In the genomic region with DNA sequence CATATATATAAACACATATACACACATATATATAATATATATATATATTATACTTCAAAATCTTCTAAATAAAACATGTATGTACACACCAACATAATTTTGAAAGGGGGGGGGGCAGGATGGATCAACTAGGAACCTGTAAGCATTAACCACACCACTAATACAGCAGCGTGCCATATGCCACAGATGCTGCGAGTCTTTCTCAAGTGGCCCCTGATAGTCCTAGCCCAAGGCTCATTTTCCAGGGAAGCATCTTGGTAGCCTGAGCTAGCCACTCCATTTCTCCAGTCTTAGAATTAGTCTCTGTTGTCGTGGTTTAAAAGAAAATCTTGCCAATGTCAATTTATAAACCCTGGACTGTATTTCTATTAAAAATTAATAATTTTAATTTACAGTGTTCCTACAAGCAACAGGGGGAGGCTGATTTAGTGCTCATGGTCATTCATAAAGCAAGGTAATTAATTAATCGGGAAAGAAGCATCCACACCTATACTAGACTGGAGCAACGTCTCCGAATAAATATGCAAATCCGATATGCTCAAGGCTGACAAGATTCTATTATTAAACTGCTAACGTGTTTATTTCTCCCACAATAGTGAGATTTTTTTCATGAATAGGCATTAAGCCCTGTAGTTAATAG, we compare ENCODE assay signal across 26 mouse cellular contexts. TPM values are rescaled to one million over a fixed set of nuclear protein-coding genes. Genes with fewer than 3 reads are reported as not detected.
DNase-seq lines count a peak whose midpoint lies in the region; ATAC-seq lines count a peak whose summit lies in the region.
"Had no signal": no experiment of that assay in that cellular context is flagged by ENCODE, and none has a peak within 500 bp of the region (broad histone marks: within the 10 kb centered on the region; RNA-seq: fewer than 3 reads in every experiment).

No protein-coding gene starts in this region.

- no peak for DNase-seq in neural tube, embryonic 11.5 days (ENCODE audit: low spot score)
- no peak for DNase-seq in neural tube, embryonic 10.5 days (ENCODE audit: extremely low spot score, low spot score)
- no peak for DNase-seq in cerebellum, adult 8-10 months
- DNase-seq: adrenal gland, adult 8-10 months; cerebellum, adult 2 months; cerebellum, postnatal 36 days; embryo, embryonic 11 days; gastrocnemius, postnatal 10 days; heart, adult 11 months; heart, postnatal 10 days; kidney, adult 11 months; kidney, postnatal 14 days; layer of hippocampus, postnatal 36 days; lung, adult 18-20 months; lung, postnatal 14 days; right cerebral cortex, postnatal 4 days; thymus, postnatal 25 days had no signal

- no peak overlapping the region for H3K27ac ChIP-seq in neural tube, embryonic 11.5 days (ENCODE audit: low read depth, low read length)
- H3K27ac ChIP-seq in forebrain, embryonic 16.5 days (ENCODE audit: low read length) = no peak overlapping the region
- H3K27ac ChIP-seq in hindbrain, embryonic 16.5 days (ENCODE audit: low read depth, low read length) = no peak overlapping the region
- H3K27ac ChIP-seq in neural tube, embryonic 15.5 days (replicated peaks) = no peak overlapping the region
- no peak overlapping the region for H3K27ac ChIP-seq in heart, embryonic 11.5 days (ENCODE audit: low read depth, low read length)
- H3K27ac ChIP-seq in kidney, embryonic 15.5 days = no peak overlapping the region
- H3K27ac ChIP-seq: embryonic facial prominence, embryonic 13.5 days; limb, embryonic 12.5 days had no signal

- no peaks in the 10 kb centered on the region for H3K9me3 ChIP-seq in neural tube, embryonic 11.5 days (ENCODE audit: control insufficient read depth, low read length)
- no peaks in the 10 kb centered on the region for H3K9me3 ChIP-seq in forebrain, embryonic 16.5 days (ENCODE audit: control insufficient read depth, low read length)
- H3K9me3 ChIP-seq in hindbrain, embryonic 16.5 days (ENCODE audit: control insufficient read depth, low read length) = no peaks in the 10 kb centered on the region
- H3K9me3 ChIP-seq in neural tube, embryonic 15.5 days (replicated peaks) = no peaks in the 10 kb centered on the region
- H3K9me3 ChIP-seq in heart, embryonic 11.5 days (replicated peaks; ENCODE audit: control insufficient read depth, low read length) = no peaks in the 10 kb centered on the region
- H3K9me3 ChIP-seq in kidney, embryonic 15.5 days (replicated peaks) = no peaks in the 10 kb centered on the region
- H3K9me3 ChIP-seq: embryonic facial prominence, embryonic 13.5 days; heart, embryonic 12.5 days; limb, embryonic 12.5 days had no signal

- H3K4me3 ChIP-seq in neural tube, embryonic 11.5 days (ENCODE audit: low read depth, low read length) = no peak overlapping the region
- H3K4me3 ChIP-seq in forebrain, embryonic 16.5 days (replicated peaks; ENCODE audit: low read length) = no peak overlapping the region
- H3K4me3 ChIP-seq in hindbrain, embryonic 16.5 days (ENCODE audit: low read length) = no peak overlapping the region
- H3K4me3 ChIP-seq in neural tube, embryonic 15.5 days (replicated peaks) = no peak overlapping the region
- H3K4me3 ChIP-seq in heart, embryonic 11.5 days (ENCODE audit: low read depth, low read length) = no peak overlapping the region
- H3K4me3 ChIP-seq in kidney, embryonic 15.5 days (replicated peaks) = no peak overlapping the region
- H3K4me3 ChIP-seq: embryonic facial prominence, embryonic 13.5 days; heart, embryonic 12.5 days; limb, embryonic 12.5 days had no signal

- no peaks in the 10 kb centered on the region for H3K27me3 ChIP-seq in neural tube, embryonic 11.5 days (ENCODE audit: control insufficient read depth, insufficient read depth, low read length)
- H3K27me3 ChIP-seq in forebrain, embryonic 16.5 days (replicated peaks; ENCODE audit: control insufficient read depth, insufficient read depth, low read length) = no peaks in the 10 kb centered on the region
- no peaks in the 10 kb centered on the region for H3K27me3 ChIP-seq in hindbrain, embryonic 16.5 days (replicated peaks; ENCODE audit: control insufficient read depth, insufficient read depth, low read length)
- H3K27me3 ChIP-seq in neural tube, embryonic 15.5 days (replicated peaks) = no peaks in the 10 kb centered on the region
- H3K27me3 ChIP-seq in heart, embryonic 11.5 days (ENCODE audit: control insufficient read depth, insufficient read depth, low read length) = no peaks in the 10 kb centered on the region
- no peaks in the 10 kb centered on the region for H3K27me3 ChIP-seq in kidney, embryonic 15.5 days
- H3K27me3 ChIP-seq: embryonic facial prominence, embryonic 13.5 days; heart, embryonic 12.5 days; limb, embryonic 12.5 days had no signal

- no peak overlapping the region for H3K9ac ChIP-seq in neural tube, embryonic 11.5 days (ENCODE audit: low read length)
- no peak overlapping the region for H3K9ac ChIP-seq in forebrain, embryonic 16.5 days (replicated peaks; ENCODE audit: low read depth, low read length)
- no peak overlapping the region for H3K9ac ChIP-seq in hindbrain, embryonic 16.5 days (ENCODE audit: low read depth, low read length)
- H3K9ac ChIP-seq in neural tube, embryonic 15.5 days (replicated peaks) = no peak overlapping the region
- no peak overlapping the region for H3K9ac ChIP-seq in heart, embryonic 11.5 days (ENCODE audit: low read depth, low read length)
- no peak overlapping the region for H3K9ac ChIP-seq in kidney, embryonic 15.5 days
- H3K9ac ChIP-seq: embryonic facial prominence, embryonic 13.5 days; heart, embryonic 12.5 days; limb, embryonic 12.5 days had no signal

- 0 out of 2 replicates have a peak, but pooled peaks have one; percentile 2 for ATAC-seq in neural tube, embryonic 11.5 days (ENCODE audit: insufficient read depth, low FRiP score, low TSS enrichment)
- no peak for ATAC-seq in forebrain, embryonic 16.5 days
- peak; percentile 42; the same call in 1 of the 2 replicates for ATAC-seq in hindbrain, embryonic 16.5 days
- no peak for ATAC-seq in neural tube, embryonic 15.5 days (ENCODE audit: low FRiP score)
- no peak for ATAC-seq in heart, embryonic 11.5 days (replicated peaks; ENCODE audit: insufficient number of reproducible peaks, low FRiP score, low TSS enrichment)
- ATAC-seq in kidney, embryonic 15.5 days (replicated peaks; ENCODE audit: low FRiP score) = no peak

- WGBS in neural tube, embryonic 11.5 days = 92% methylated on average over 8 of the region's 8 CpGs
- WGBS in forebrain, embryonic 16.5 days = 31% methylated on average over 8 of the region's 8 CpGs
- 61% methylated on average over 8 of the region's 8 CpGs for WGBS in hindbrain, embryonic 16.5 days
- 63% methylated on average over 8 of the region's 8 CpGs for WGBS in neural tube, embryonic 15.5 days
- 89% methylated on average over 8 of the region's 8 CpGs for WGBS in heart, embryonic 11.5 days (ENCODE audit: insufficient replicate concordance)
- 91% methylated on average over 8 of the region's 8 CpGs for WGBS in kidney, embryonic 15.5 days

- H3K4me2 ChIP-seq in neural tube, embryonic 11.5 days (ENCODE audit: low read depth) = no peak overlapping the region
- H3K4me2 ChIP-seq in forebrain, embryonic 16.5 days (ENCODE audit: low read length) = peak overlapping the region; percentile 36
- peak overlapping the region; percentile 11; the same call in 1 of the 2 replicates for H3K4me2 ChIP-seq in hindbrain, embryonic 16.5 days (ENCODE audit: low read length)
- 0 out of 2 replicates have a peak overlapping the region, but pooled peaks have one; percentile 5 for H3K4me2 ChIP-seq in neural tube, embryonic 15.5 days
- H3K4me2 ChIP-seq in heart, embryonic 11.5 days = no peak overlapping the region
- H3K4me2 ChIP-seq in kidney, embryonic 15.5 days = no peak overlapping the region
- H3K4me2 ChIP-seq: embryonic facial prominence, embryonic 13.5 days; heart, embryonic 12.5 days; limb, embryonic 12.5 days; liver, embryonic 11.5 days had no signal

- no peaks in the 10 kb centered on the region for H3K36me3 ChIP-seq in neural tube, embryonic 11.5 days (ENCODE audit: control insufficient read depth, insufficient read depth, low read length)
- no peaks in the 10 kb centered on the region for H3K36me3 ChIP-seq in forebrain, embryonic 16.5 days (ENCODE audit: control insufficient read depth, insufficient read depth)
- no peaks in the 10 kb centered on the region for H3K36me3 ChIP-seq in hindbrain, embryonic 16.5 days (ENCODE audit: control insufficient read depth, insufficient read depth, low read length)
- no peaks in the 10 kb centered on the region for H3K36me3 ChIP-seq in neural tube, embryonic 15.5 days
- H3K36me3 ChIP-seq in heart, embryonic 11.5 days (ENCODE audit: control insufficient read depth, insufficient read depth, low read length) = no peaks in the 10 kb centered on the region
- 0 out of 2 replicates have a peak, but pooled peaks cover 6% of the 10 kb centered on the region for H3K36me3 ChIP-seq in kidney, embryonic 15.5 days

- no peaks in the 10 kb centered on the region for H3K4me1 ChIP-seq in neural tube, embryonic 11.5 days (ENCODE audit: control insufficient read depth, insufficient read depth, low read length)
- H3K4me1 ChIP-seq in forebrain, embryonic 16.5 days (replicated peaks; ENCODE audit: control insufficient read depth, insufficient read depth, low read length) = peaks cover 10% of the 10 kb centered on the region
- H3K4me1 ChIP-seq in hindbrain, embryonic 16.5 days (ENCODE audit: control insufficient read depth, insufficient read depth, low read depth, low read length) = no peaks in the 10 kb centered on the region
- 0 out of 2 replicates have a peak, but pooled peaks cover 4% of the 10 kb centered on the region for H3K4me1 ChIP-seq in neural tube, embryonic 15.5 days
- peaks cover 3% of the 10 kb centered on the region; the same call in 1 of the 2 replicates for H3K4me1 ChIP-seq in heart, embryonic 11.5 days (ENCODE audit: control insufficient read depth, insufficient read depth, low read length)
- H3K4me1 ChIP-seq in kidney, embryonic 15.5 days = no peaks in the 10 kb centered on the region
- H3K4me1 ChIP-seq: embryonic facial prominence, embryonic 13.5 days; limb, embryonic 12.5 days had no signal

RNA-seq across cellular contexts. Expression of gene Mpdz, which starts 27.8 kb away (rescaled TPM):
- polyA plus RNA-seq in neural tube, embryonic 11.5 days (2014; fragmentation: Nextera tagmentation; extraction: Ambion mirVana) = 44.0 and 51.3 TPM in 2 replicates
- 21.6 and 22.0 TPM in 2 replicates for polyA plus RNA-seq in forebrain, embryonic 16.5 days (2015; fragmentation: Nextera tagmentation; extraction: Ambion mirVana)
- polyA plus RNA-seq in hindbrain, embryonic 16.5 days (2015; fragmentation: Nextera tagmentation; extraction: Ambion mirVana) = 11.7 and 13.7 TPM in 2 replicates
- 10.7 and 11.2 TPM in 2 replicates for polyA plus RNA-seq in neural tube, embryonic 15.5 days (2015; fragmentation: Nextera tagmentation; extraction: Ambion mirVana)
- 24.1 and 33.0 TPM in 2 replicates for polyA plus RNA-seq in heart, embryonic 11.5 days (2014; fragmentation: Nextera tagmentation; extraction: Ambion mirVana)
- polyA plus RNA-seq in kidney, embryonic 15.5 days (2015; fragmentation: Nextera tagmentation; extraction: Ambion mirVana) = 30.3 and 31.2 TPM in 2 replicates

Comparison
In these comparisons a context has a peak if more than half of its experiments do, and no peak if none do; other contexts are left out.
1. ATAC-seq: peak in neural tube, embryonic 11.5 days (single experiment) and hindbrain, embryonic 16.5 days (single experiment); none in forebrain, embryonic 16.5 days (single experiment), neural tube, embryonic 15.5 days (single experiment), heart, embryonic 11.5 days (single experiment) and kidney, embryonic 15.5 days (single experiment).
2. H3K4me2 ChIP-seq: peak in forebrain, embryonic 16.5 days (single experiment), hindbrain, embryonic 16.5 days (single experiment) and neural tube, embryonic 15.5 days (single experiment); none in neural tube, embryonic 11.5 days (single experiment), heart, embryonic 11.5 days (single experiment) and kidney, embryonic 15.5 days (single experiment).